Mouse (Mus musculus): ENCODE results near the gene Bahcc1.

- TF ChIP-seq CTCF (conservative IDR thresholded peaks at IDR 0.05; ENCODE audit: insufficient read depth, insufficient read length, low read depth, low read length): no peak
- no peak for TF ChIP-seq POLR2A (IDR thresholded peaks at IDR 0.05; ENCODE audit: low read depth, low read length)
Measured at GRCm38 (mm10) chr11:120281197-120281596, 48.5 kb downstream of the Bahcc1 start.

Data from kidney, adult 2 months (tissue).